Comparison of ENCODE assay signal across 24 mouse cellular contexts in the genomic region with DNA sequence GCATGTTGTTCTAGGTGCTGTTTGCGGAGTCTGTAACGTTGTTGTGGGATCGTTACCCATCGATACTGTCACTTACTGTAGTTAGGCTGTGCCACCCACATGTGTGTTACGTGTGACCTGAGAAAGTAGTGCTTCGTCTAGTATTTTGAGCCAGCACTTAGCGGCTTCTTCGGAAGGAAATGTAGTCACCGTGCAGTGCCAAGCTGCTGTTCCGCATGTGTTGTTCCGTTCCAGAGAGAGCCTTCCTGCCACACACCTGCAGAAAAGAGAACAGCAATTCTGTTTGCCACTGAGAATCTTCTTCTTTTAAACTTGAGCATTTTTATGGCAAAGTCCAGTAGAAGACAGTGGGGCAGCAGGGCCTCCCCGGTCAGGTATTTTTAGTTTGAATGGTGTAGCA.
DNase-seq lines count a peak whose midpoint lies in the region; ATAC-seq lines count a peak whose summit lies in the region.
"Had no signal": no experiment of that assay in that cellular context is flagged by ENCODE, and none has a peak within 500 bp of the region (broad histone marks: within the 10 kb centered on the region; RNA-seq: fewer than 3 reads in every experiment).

No protein-coding gene starts in this region.

- no peak overlapping the region for H3K27ac ChIP-seq in midbrain, embryonic 16.5 days (ENCODE audit: low read length)
- H3K27ac ChIP-seq: hindbrain, embryonic 12.5 days; kidney, postnatal 0 days; limb, embryonic 13.5 days; neural tube, embryonic 13.5 days; stomach, embryonic 15.5 days had no signal

- no peaks in the 10 kb centered on the region for H3K36me3 ChIP-seq in midbrain, embryonic 16.5 days (ENCODE audit: control insufficient read depth, insufficient read depth, low read length)
- H3K36me3 ChIP-seq: hindbrain, embryonic 12.5 days; limb, embryonic 13.5 days; neural tube, embryonic 13.5 days; stomach, embryonic 15.5 days had no signal

- peak; percentile 23 for DNase-seq in lung, postnatal 25 days (ENCODE audit: low spot score)
- no peak for DNase-seq in lung, postnatal 10 days
- DNase-seq in thymus, postnatal 14 days = peak; percentile 34
- DNase-seq in thymus, postnatal 4 days = no peak
- DNase-seq in spleen, postnatal 36 days (ENCODE audit: low spot score in 2 of 2) = peak; percentile 84 to 85
- DNase-seq in urinary bladder, adult 2 months (ENCODE audit: low spot score) = no peak
- DNase-seq: adrenal gland, adult 8-10 months; cerebellum, adult 2 months; cerebellum, postnatal 14 days; heart, postnatal 14 days; kidney, adult 8-10 months; kidney, postnatal 4 days; liver, postnatal 0 days had no signal

- H3K27me3 ChIP-seq in midbrain, embryonic 16.5 days (ENCODE audit: control insufficient read depth, insufficient read depth, low read depth, low read length) = no peaks in the 10 kb centered on the region
- H3K27me3 ChIP-seq: CH12.LX; hindbrain, embryonic 12.5 days; limb, embryonic 13.5 days; neural tube, embryonic 13.5 days; stomach, embryonic 15.5 days had no signal

- H3K4me1 ChIP-seq in midbrain, embryonic 16.5 days (ENCODE audit: control insufficient read depth, insufficient read depth, low read length) = peaks cover 4% of the 10 kb centered on the region
- H3K4me1 ChIP-seq: stomach, embryonic 15.5 days had no signal

- H3K9me3 ChIP-seq in midbrain, embryonic 16.5 days (replicated peaks; ENCODE audit: control insufficient read depth, low read length, poor library complexity, severe bottlenecking) = no peaks in the 10 kb centered on the region
- H3K9me3 ChIP-seq: hindbrain, embryonic 12.5 days; limb, embryonic 13.5 days; neural tube, embryonic 13.5 days; stomach, embryonic 15.5 days had no signal

- WGBS in midbrain, embryonic 16.5 days = 90% methylated on average over 12 of the region's 12 CpGs

- no peak overlapping the region for H3K4me3 ChIP-seq in midbrain, embryonic 16.5 days (ENCODE audit: low read depth, low read length)
- H3K4me3 ChIP-seq: erythroblast, embryonic 14.5 days; hindbrain, embryonic 12.5 days; limb, embryonic 13.5 days; neural tube, embryonic 13.5 days; stomach, embryonic 15.5 days had no signal

- no peak for ATAC-seq in midbrain, embryonic 16.5 days
- ATAC-seq: intestine, embryonic 16.5 days; liver, postnatal 0 days had no signal

- H3K4me2 ChIP-seq in midbrain, embryonic 16.5 days (ENCODE audit: low read length) = no peak overlapping the region
- H3K4me2 ChIP-seq: hindbrain, embryonic 12.5 days; limb, embryonic 13.5 days; liver, embryonic 11.5 days; midbrain, embryonic 11.5 days; neural tube, embryonic 13.5 days; stomach, embryonic 15.5 days had no signal

- no peak overlapping the region for H3K9ac ChIP-seq in midbrain, embryonic 16.5 days (ENCODE audit: low read depth, low read length)
- H3K9ac ChIP-seq: hindbrain, embryonic 12.5 days; limb, embryonic 13.5 days; liver, postnatal 0 days; neural tube, embryonic 13.5 days; stomach, embryonic 15.5 days had no signal

Comparison
In these comparisons a context has a peak if more than half of its experiments do, and no peak if none do; other contexts are left out.
1. DNase-seq: peak in lung, postnatal 25 days (single experiment), thymus, postnatal 14 days (single experiment) and spleen, postnatal 36 days (2 of 2); none in lung, postnatal 10 days (single experiment), thymus, postnatal 4 days (single experiment) and urinary bladder, adult 2 months (single experiment).